Mouse (Mus musculus) mouse embryonic stem cell (cell line): ENCODE data around the gene Bok.

Experiments used
- in situ Hi-C, 2 experiments: fragments of 300-500 bp; cut with MboI; formaldehyde crosslinking; loops; 1 replicate in 1 of 2; 3 replicates in 1 of 2; pipeline ENCODE4 v1.14.3; 2019 to 2020; ENCODE audit warnings: low sequenced_read_pairs in 2 of 2, low pct_unique_long_range_greater_than_20kb in 1 of 2, mixed read lengths in 1 of 2; ENCODE audit not compliant: unreplicated experiment in 1 of 2

Gene Bok

DNA sequence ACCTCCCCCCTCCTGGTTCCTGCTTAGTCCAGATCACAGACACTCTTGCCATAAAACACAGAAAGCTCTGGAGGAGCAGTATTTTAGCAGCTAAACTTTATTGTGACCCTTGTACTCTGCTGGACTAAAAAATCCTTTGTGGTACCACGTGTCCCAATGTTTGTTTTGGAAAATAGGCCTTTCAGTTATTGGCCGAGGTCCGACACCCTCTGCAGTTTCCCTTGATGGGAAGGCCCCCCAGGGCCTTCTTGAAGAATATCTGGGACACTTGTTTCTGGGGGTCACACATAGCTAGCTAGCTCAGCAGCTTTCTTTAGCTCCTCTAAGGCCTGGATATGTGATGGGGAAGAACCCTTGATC, 1.5 kb downstream of the Bok start:
- in situ Hi-C loops: no loop called here

DNA sequence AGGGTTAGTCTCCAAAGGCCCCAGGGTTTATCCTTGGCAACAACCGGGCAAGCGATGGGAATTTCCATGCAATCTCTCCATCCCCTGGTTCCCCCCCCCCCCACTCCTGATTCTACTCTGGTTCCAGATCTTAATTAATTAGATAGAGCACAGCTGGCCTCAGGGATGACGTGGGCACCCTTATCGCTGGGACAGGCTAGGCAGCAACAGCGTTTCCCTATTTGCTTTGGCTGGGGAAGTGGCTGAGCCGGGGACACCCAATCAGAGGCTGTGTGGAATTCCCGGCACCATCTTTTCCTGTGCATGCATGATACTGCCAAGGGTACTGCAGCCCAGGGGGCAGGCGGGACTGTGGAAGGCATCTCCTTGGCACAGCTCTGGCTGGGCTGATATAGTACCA, 2.7 kb downstream of the Bok start:
- in situ Hi-C loops: no loop called here

DNA sequence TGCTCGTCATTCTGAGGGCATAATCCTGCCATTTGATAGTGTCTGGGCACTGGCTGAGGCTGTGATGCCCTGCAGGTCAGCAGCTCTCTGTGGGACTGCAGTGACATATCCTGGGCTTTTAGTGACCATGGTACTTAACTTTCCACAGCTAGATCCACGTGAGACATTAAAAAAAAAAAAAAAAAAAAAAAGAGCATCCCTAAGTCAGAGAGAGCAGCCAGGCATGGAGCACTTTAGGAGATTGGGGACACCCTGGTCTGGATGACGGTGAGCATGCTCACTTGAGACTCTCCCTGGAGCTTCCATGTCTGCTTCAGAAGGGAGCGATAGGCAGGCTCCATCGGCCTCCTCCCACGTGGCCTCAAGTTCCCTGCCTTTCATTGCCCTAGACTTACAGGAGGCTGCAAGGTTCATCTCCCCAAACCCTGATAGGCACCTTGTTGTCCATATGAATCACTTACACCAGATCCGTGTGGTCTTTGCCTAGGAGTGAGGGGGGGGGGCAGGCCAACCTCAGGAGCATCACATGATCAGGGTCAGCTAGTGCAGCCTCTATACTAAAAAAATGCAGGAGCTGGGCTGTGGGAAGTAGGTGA, 4.5 kb downstream of the Bok start:
- in situ Hi-C loops: no loop called here

DNA sequence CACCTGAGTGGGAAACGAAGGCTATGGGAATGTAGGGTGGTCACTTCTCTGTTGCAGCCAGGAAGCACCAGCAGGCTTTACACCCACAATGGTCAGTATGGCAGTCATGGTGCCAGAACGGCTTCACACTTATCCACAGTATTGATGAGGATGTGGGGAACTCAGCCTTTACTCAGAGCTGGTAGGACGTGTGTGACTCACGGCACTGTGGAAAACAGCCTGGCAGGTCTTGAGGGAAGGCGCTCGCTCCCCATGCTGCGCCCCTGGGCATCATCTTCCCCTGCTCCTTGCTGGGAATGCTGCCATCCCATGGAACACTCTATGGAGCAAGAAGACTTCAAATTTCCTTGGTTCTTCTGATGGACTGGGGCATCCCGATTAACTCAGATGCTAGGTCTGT, 5.6 kb downstream of the Bok start:
- in situ Hi-C loops: no loop called here

DNA sequence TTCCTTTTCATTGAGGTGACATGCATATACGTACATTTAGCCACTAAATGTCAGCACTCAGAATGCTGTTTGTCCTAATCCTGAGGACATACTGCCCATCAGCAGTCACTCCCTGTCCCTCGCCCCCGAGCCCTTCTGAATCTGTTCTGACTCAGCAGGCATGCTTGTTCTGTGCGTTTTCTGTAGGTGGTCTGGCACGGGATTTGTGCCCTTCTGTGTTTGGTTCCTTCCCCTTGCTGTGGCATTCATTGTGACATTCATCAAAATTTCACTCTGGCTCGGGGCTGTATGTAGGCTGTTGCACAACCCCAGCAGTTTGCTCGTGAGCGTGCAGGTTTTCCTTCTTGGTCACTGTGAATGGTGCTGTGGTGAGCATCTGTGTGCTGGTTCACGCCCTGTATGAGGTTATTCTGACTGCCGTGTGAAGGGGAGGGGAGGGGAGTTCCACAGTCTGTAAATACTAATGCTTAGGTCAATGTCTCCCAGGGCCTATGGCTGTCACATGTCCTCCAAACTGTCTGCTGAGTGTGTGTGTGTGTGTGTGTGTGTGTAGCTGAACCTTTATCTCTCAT, 6.4 kb downstream of the Bok start:
- in situ Hi-C loops: no loop called here

DNA sequence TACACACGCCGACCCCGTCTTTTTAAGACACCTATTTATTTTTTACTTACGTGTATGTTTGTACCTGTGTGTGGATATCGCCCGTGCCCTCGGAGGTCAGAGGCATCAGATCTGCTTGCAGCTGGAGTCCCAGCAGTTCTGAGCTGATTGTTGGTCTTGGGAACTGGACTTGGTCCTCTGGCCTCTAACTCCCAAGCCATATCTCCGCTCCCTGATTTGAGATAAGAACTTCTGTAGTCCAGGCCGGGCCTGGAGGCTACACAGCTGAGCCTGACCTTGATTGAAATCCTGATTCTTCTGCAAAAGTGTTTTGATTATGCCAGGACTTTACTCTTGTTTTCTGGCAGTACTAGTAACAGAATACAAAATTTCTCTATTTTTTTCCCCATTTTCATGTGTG, 7.3 kb downstream of the Bok start:
- in situ Hi-C loops: no loop called here

DNA sequence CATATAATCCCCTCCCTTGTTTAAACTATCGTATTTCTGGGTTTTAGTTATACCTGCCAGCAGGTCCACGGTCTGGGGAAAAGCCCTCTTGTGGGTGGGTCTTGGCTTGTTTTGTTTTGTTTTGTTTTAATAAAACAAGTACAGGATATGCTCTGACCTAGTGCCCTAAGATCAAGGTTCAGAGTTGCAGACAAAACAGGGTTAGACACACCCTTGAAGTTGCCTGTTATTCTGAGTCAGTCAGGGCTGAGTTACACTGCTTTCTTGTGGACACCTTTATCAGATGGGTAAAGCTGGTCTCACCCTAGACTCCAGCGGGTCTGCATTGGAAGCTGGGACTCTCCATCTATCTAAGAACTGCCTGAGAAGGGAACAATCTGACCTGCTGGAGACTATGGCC, 8.0 kb downstream of the Bok start:
- in situ Hi-C loops: no loop called here

DNA sequence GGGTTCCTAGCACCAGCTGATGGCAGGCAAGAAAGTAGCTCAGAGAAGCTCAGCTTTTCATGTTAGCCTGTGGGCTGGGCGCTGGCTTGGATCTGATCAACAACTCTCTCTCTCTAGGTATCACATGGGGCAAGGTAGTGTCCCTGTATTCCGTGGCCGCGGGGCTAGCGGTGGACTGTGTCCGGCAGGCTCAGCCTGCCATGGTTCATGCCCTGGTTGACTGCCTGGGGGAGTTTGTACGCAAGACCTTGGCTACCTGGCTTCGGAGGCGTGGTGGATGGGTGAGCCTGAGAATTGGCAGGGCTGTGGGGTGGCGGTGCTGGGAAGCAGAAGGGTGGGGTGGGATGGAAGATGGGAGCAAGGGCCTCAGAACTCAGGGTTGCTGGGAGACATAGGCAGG, 8.5 kb downstream of the Bok start:
- in situ Hi-C loops: no loop called here

DNA sequence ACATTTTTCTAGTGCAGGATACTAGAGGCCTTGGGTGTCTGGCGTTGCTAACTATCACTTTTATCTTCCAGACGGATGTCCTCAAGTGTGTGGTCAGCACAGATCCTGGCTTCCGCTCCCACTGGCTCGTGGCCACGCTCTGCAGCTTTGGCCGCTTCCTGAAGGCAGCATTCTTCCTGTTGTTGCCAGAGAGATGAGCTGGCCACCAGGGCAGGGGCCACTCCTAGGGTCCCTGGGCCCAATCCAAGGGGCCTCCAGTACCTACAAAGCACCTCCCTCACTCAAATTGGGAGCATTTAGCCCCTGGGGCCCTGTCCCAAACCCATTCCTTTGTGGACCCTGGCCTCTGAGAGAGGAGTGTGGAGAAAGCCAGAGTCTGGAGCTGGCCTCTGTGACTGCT, 9.5 kb downstream of the Bok start:
- in situ Hi-C loops: no loop called here

DNA sequence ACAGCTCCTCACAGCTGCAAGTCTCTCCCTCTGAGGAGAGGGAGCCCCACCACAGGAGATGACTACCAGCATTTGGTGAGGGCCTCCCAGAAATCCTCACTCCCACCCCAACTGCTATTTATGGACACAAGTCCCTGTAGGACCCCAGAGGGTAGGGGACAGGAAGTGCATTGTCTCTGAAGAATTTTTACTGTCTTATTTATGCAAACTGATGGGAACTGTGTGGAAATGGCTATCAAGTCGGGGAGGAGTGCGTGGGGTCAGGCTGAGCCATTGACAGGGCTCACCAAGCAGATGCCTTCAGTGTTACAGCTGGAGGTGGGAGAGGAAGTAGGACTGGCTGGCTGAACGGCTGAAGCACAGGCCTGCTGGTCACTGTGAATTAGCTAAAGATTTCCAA, 11.9 kb downstream of the Bok start:
- in situ Hi-C loops: no loop called here

DNA sequence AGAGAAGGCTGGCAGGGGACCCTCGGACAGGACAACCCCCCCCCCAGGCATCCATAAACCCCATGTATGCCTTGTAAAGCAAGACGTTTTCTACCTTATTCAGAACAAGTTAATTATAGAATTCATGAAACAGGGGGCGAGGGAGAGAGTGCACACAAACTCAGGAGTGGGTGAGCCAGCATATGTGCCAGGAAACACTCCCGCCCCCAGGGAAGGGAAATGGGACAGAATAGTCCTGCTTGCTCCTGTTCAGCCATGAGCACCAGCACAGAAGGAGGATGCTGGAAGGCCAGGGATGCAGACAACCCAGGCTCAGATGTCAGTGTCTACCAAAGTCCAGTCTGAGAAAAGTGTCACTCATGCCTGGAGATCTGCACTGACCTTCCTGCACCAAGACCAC, 13.7 kb downstream of the Bok start:
- in situ Hi-C loops: no loop called here

DNA sequence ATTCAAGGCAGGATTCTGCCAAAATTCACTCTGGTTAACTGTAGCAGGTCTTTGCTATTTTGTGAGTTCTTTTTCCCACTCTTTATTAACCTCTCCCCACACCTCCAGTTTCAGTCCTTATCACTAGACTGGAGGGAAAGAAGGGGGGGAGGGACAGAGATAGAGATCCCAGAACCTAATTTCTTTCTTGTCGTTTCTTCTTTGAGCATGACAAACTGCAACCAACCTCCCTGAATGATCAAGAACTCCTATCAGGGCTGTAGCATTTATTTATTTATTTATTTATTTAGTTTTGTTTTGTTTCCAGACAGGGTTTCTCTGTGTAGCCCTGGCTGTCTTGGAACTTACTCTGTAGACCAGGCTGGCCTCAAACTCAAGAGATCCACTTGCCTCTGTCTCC, 16.6 kb downstream of the Bok start:
- in situ Hi-C loops: no loop called here

DNA sequence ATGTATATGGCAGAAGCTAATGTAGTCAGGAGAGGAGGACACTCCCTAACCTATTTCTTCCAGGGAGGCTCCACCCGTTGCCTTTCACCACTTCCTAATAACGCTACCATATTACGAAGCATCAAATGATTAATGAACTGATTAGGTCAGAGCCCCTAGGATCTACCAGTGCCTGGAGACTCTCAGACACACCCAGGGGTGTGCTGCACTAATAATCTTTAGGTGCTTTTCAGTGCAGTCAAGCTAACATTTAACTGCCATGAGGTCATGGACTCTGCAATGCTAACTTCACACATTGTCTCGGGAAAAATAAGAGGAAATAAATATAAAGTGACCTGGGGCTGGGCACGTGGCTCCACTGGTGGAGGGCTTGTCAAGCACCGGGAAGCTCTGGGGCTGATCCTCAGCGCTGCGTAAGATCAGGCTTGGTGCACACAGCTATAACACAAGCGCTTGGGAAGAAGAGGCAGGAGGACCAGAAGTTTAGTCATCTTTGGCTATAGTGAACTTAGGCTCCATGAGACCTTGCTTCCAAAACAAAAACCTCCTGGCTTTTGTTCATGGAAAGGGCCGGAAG, 18.1 kb downstream of the Bok start:
- in situ Hi-C loops: no loop called here

DNA sequence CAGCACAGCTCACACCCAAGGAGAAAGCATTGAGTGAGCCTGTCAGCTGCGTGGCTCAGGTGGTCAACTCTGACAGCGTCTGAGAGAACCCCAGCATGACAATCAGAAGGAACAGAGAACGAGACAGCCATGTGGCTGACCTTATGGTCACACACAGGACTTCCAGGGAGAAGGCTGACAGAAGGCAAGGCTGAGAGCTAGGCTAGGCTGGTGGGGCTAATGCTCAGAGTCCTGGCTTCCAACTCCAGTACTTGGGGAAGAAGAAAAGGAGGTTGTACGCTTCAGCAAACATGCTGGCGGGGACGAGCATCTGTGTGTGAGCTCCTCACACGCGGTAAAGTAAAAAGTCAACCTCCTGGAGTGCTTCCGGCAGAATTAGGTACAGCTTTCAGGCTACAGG, 18.9 kb downstream of the Bok start:
- in situ Hi-C loops: no loop called here

DNA sequence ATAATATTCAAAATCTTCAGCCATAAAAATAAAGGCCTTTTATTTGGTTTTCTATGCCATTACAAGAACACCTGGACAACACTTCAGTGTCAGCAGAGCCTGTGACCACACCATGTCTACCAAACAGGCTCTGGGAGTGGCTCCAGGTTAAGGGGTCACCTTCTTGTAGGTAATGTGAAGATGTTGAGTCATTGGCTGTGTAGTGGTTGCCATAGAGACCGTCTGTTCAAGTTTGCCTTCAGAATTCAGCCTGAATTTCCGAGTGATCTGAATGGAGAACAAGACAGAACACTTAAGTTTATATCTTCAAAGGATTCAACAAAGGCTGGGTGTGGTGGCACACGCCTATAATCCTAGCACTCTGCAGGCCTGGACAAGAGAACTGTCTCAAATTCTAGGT, 19.9 kb downstream of the Bok start:
- in situ Hi-C loops: no loop called here

DNA sequence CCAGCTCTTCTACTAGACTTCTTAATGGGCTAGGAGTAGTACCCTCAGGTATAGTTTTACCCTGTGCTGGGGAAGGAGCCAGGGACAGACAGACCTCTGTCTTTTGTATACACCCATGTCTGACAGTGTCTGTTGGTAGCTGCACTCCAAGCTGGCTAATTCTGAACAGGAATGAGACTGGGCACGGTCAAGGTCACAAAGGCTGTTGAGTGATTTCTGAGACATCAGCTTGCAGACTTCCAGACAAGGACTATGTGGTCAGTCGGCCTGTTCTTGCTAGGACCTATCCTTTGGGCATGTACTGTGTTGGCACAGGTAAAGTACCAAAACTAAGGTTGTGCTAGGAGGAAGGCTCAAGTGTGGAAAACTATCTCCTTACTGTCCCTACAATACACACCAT, 30.7 kb downstream of the Bok start:
- in situ Hi-C loops: no loop called here

DNA sequence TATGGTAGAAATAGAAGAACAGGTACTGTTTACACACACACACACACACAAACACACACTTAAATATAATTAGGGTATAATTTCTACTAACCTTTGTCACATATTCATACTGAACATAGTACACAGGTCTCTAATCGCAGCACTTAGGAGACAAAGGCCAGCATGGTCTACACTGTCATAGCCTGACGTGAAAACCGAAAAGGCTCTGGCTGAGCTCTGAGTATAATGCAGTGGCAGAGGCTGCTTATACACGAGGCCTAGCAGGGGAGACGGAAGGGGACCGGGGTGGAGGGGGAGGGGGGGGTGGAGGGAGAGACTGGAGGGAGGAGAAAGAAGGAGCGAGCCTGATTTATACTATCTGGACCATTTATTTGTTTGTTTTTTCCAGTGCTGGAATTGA, 36.1 kb downstream of the Bok start:
- in situ Hi-C loops: no loop called here

DNA sequence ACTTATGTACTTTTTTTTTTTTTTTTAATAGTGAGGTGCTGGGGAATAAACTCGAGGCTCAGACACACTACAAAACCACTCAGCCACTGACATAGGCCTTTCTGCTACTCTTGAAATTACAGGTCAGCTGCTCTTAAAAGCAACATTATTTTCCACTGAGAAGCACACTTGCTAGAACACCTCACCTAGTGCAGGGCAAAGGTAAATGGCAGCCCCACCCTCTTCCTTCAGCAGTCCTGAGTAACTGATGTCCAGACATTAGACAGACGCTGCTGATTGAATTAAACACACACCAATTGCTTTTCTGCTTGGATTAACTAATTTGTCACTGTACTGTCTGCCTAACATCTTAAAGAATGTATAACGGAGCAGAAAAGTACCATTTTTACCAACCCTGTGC, 39.2 kb downstream of the Bok start:
- in situ Hi-C loops: loop anchor here in 1 of 2 experiments (25.0 kb wide), 1 partner anchor 537 kb away; no protein-coding TSS in a partner anchor

DNA sequence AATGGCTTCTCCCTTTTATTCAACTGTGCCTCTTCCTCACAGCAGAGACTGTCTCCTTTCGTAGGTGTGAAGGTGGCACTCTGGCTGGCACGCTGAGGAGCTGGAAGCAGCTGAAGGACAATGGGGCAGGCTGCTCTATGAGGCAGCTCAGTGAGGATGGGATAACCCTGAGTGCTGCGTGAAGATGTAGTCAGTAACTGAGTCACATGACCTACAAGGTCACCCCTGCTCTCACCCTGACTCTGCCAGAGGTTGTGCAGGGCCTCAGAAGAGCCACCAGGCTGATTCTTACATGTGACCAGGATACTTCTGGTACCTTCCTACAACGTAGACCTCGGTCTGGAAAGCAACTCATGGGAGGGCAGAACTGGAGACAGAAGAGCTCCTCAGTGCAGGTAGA, 40.2 kb downstream of the Bok start:
- in situ Hi-C loops: loop anchor here in 1 of 2 experiments (25.0 kb wide), 1 partner anchor 538 kb away; no protein-coding TSS in a partner anchor

DNA sequence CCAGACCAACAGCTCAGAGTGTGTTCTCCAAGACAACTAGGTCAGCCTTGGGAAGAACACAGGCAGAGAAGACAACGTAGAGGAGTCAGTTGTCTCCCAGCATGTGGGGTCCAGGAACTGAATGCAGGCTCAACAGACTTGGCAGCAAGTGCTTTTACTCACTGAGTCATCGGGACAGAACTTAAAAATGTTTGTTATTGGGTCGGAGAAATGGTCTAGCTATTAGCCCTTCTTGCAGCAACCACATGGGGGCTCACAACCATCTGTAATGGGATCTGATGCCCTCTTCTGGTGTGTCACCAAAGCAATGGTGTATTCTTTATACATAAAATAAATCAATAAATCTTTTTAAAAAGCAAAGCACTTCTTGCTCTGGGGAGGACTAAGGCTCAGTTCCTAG, 40.7 kb downstream of the Bok start:
- in situ Hi-C loops: loop anchor here in 1 of 2 experiments (25.0 kb wide), 1 partner anchor 539 kb away; no protein-coding TSS in a partner anchor
